Mouse (Mus musculus) kidney, postnatal 0 days (tissue): Measurements from ENCODE around the gene Lrmda. TPM values are rescaled to one million over a fixed set of nuclear protein-coding genes. Genes with fewer than 3 reads are reported as not detected.

Source experiments
- ATAC-seq: fragments of 200-750 bp; cut with Nextera tagmentation; replicated peaks from 2 replicates; pipeline ENCODE4 v1.8.0; 2017; ENCODE audit warnings: low read depth, moderate number of reproducible peaks, moderate TSS enrichment, moderate library complexity; ENCODE audit not compliant: low FRiP score
- DNase-seq: peaks from one replicate; pipeline ENCODE4 v3.0.0-alpha.2; 2016; ENCODE audit warnings: low spot score
- H3K27ac ChIP-seq: fragments of 300-500 bp; sonication (generic); 2 replicates; pipeline ENCODE4 v1.5.1; 2014; ENCODE audit warnings: mild to moderate bottlenecking
- H3K27me3 ChIP-seq: fragments of 300-500 bp; sonication (generic); 2 replicates; pipeline ENCODE4 v1.6.1; 2014; ENCODE audit warnings: low read length, mixed read lengths; ENCODE audit not compliant: insufficient read depth
- H3K36me3 ChIP-seq: fragments of 300-500 bp; sonication (generic); 2 replicates; pipeline ENCODE4 v1.6.1; 2014; ENCODE audit warnings: low read length, mixed read lengths; ENCODE audit not compliant: insufficient read depth
- H3K4me1 ChIP-seq: fragments of 300-500 bp; sonication (generic); replicated peaks from 2 replicates; pipeline ENCODE4 v1.6.1; 2014; ENCODE audit warnings: antibody characterized with exemption, low read length, mixed read lengths; ENCODE audit not compliant: insufficient read depth
- H3K4me2 ChIP-seq: fragments of 300-500 bp; sonication (generic); 2 replicates; pipeline ENCODE4 v1.6.1; 2014; ENCODE audit warnings: mild to moderate bottlenecking, low read length, moderate library complexity, mixed read lengths
- H3K4me3 ChIP-seq: fragments of 300-500 bp; sonication (generic); replicated peaks from 2 replicates; pipeline ENCODE4 v1.5.1; 2014; ENCODE audit warnings: low read depth, low read length
- H3K9ac ChIP-seq: fragments of 300-500 bp; sonication (generic); 2 replicates; pipeline ENCODE4 v1.6.1; 2014; ENCODE audit warnings: low read depth, low read length
- H3K9me3 ChIP-seq: fragments of 300-500 bp; sonication (generic); replicated peaks from 2 replicates; pipeline ENCODE4 v1.6.1; 2016; ENCODE audit warnings: low read length, inconsistent platforms, mixed read lengths
- CTCF ChIP-seq: IDR thresholded peaks from 2 replicates; pipeline ENCODE4 v1.5.1; 2016; ENCODE audit warnings: antibody characterized with exemption, low read depth, mild to moderate bottlenecking, moderate library complexity
- WGBS: fragments of 180-500 bp; shearing (Covaris S2); extraction: QIAGEN DNeasy Blood & Tissue Kit; methylation state at CpG from one replicate; pipeline ENCODE4 v1.1.7; 2014; 5-methylcytosine and 5-hydroxymethylcytosine counted together
- polyA plus RNA-seq: library from polyadenylated mRNA; unstranded; fragments of >200 nt; fragmentation: Nextera tagmentation; extraction: Ambion mirVana; gene quantifications from 2 replicates; pipeline ENCODE4 v1.2.1, GENCODE M21; 2015

The Lrmda gene
- polyA plus RNA-seq, 1 experiment from 2014 or later = 0.83 TPM

DNA sequence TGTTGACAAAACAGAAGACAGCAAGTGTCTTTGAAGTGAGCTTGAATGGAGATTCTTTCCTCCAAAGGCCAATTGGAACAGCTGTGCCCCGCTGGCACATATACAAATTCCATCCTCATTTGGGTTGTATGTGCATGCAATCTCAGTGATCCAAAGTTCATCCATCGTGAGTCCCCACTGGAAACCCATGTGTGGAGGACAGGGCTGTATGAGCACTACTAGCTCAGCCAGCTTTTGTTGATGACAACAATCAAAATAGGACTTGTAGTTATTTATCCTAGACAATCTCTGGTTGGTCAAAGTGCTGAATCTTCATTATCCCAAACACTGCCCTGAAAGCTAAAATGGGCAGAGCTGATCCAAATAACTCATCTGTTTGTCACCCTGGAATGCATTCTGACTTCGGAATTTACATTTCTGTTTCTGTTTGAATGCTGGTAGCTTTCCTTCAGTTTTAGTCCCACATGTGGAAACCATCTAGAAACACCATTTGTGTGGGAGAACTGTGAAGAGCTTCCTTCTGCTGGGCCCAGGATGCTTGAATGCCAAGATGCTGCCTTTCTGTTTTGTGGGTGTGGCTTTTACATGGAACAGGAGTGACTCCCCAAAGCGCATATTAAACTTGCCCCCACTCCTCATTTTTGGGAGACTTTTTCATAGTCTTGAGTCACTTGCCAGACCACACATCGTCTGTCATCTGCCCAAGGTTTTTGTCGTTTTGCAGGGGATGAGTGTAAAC, 344.7 kb downstream of the Lrmda start:
- Histone ChIP-seq H3K4me2 (no peak overlapping the region), H3K4me3 (no peak overlapping the region), H3K9ac (no peak overlapping the region), H3K4me1 (no peaks in the 10 kb centered on the region), H3K9me3 (no peaks in the 10 kb centered on the region), H3K27ac (no peak overlapping the region), H3K36me3 (no peaks in the 10 kb centered on the region), H3K27me3 (no peaks in the 10 kb centered on the region)
- 58% methylated on average over 6 of the region's 6 CpGs for WGBS
- TF ChIP-seq CTCF = no peak
- ATAC-seq (no peak), DNase-seq (no peak)

DNA sequence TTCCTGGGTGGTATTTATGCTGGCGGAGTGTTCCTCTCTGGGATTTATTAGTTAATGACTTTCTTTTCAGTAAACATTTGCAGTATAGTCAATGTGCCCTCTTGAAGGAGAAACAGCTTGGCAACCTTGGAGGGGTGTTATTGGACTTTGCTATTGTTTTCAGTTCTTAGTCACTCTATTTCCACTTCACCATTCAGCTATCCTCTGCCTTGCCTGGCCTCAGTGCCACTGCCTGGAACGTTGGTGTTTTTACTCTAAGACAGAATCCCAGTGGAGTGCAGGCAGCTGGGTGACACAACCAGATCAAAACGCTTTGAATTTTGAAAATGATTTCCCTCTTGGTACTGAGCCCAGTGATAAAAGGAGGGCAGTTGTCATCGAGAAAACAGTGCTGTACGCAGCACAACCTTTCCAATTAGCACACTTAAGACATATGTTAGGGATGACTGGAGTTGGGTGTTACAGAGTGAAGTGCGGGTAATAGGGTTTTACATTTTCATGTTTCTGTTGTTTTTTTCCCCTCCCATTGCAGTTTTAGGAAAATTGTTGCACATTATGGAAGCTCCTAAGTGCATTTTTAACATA, 345.4 kb downstream of the Lrmda start:
- DNase-seq = no peak
- no peak for ATAC-seq
- no peak for TF ChIP-seq CTCF
- Histone ChIP-seq H3K4me1 (no peaks in the 10 kb centered on the region), H3K9me3 (no peaks in the 10 kb centered on the region), H3K27ac (no peak overlapping the region), H3K9ac (no peak overlapping the region), H3K36me3 (no peaks in the 10 kb centered on the region), H3K4me2 (no peak overlapping the region), H3K4me3 (no peak overlapping the region), H3K27me3 (no peaks in the 10 kb centered on the region)
- 58% methylated on average over 6 of the region's 6 CpGs for WGBS

DNA sequence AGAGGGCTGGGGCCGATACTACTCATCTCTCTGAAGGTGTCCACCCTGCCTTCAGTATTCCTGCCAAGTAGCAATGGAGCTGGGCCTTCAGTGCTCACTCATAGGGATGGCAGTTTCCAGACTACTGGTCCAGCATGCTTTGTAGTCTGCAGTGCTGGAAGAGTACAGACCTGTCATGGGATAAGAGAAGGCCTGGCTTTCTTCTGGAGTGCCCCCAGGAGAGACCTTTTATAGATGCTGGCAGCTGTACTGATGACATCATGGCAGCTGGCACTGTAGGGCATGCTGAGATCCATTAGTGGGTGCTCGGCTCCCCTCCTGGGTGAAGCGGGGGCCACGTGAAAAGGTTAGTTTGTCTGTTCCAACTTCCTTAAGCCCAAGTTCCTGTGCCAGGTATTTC, 348.1 kb downstream of the Lrmda start:
- Histone ChIP-seq H3K9ac (no peak overlapping the region), H3K4me3 (no peak overlapping the region), H3K27ac (no peak overlapping the region), H3K4me1 (no peaks in the 10 kb centered on the region), H3K9me3 (no peaks in the 10 kb centered on the region), H3K36me3 (no peaks in the 10 kb centered on the region), H3K4me2 (no peak overlapping the region), H3K27me3 (no peaks in the 10 kb centered on the region)
- DNase-seq = no peak
- TF ChIP-seq CTCF = no peak
- ATAC-seq = no peak
- 86% methylated on average over 4 of the region's 4 CpGs for WGBS

DNA sequence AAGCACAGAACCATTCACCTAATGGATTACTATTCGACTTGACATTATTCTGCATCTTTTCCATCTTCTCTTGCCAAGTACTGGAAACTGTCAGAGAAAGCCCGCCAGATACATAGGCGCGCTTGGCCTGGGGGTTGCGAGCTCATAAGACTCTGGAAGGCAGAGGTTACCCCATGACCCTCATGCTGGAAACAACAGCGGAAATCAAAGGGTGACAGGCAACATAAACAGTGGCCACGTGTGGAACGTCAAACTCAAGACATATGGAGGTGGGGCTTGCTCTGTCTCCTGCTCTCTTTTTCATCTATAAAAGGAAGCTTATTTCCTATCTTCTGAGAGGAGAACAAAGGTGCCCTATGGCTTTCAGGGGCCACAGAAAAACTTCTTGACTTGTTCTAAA, 351.6 kb downstream of the Lrmda start:
- ATAC-seq (no peak), DNase-seq (no peak)
- no peaks in the 10 kb centered on the region for H3K27me3 ChIP-seq
- WGBS = 37% methylated on average over 8 of the region's 8 CpGs
- no peak overlapping the region for H3K4me2 ChIP-seq
- no peak overlapping the region for H3K4me3 ChIP-seq
- no peak overlapping the region for H3K9ac ChIP-seq
- H3K9me3 ChIP-seq = no peaks in the 10 kb centered on the region
- no peaks in the 10 kb centered on the region for H3K4me1 ChIP-seq
- H3K36me3 ChIP-seq = no peaks in the 10 kb centered on the region
- H3K27ac ChIP-seq = no peak overlapping the region
- no peak for TF ChIP-seq CTCF

DNA sequence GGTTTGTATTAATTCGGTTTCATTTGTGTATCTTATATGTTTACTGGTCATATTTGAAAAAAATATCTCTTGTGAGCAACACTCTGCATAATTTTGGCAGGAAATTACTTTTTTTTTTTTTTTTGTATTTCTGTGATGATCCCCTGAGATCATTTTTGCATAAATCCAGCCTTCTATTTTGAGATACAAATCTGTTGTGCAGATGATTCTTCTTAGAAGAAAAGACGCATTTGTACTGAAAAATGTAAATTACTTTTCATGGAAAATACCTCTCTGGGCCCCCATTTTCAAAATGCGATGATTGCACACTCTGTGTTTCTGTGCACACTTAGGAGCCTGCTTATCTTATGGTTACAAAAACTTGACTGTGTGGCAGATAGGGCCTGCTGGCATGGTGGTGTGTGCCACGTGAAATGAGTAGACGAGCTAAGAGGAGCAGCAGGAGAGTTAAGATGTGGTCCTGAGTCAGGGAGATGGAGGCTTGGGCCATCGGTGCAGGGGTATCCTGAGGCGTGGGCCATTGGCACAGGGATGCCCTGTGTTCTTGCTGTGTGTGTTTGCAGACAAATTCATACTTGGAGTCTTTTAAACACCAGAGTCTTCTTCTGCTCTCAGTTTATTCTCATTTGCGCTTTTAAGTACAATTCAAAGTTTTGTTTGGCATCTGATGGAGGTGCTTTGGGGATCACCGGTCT, 353.3 kb downstream of the Lrmda start:
- Histone ChIP-seq H3K27me3 (no peaks in the 10 kb centered on the region), H3K36me3 (no peaks in the 10 kb centered on the region), H3K9ac (no peak overlapping the region), H3K4me3 (no peak overlapping the region), H3K4me1 (no peaks in the 10 kb centered on the region), H3K9me3 (no peaks in the 10 kb centered on the region), H3K4me2 (no peak overlapping the region), H3K27ac (no peak overlapping the region)
- no peak for TF ChIP-seq CTCF
- no peak for ATAC-seq
- DNase-seq = no peak
- 93% methylated on average over 9 of the region's 9 CpGs for WGBS

DNA sequence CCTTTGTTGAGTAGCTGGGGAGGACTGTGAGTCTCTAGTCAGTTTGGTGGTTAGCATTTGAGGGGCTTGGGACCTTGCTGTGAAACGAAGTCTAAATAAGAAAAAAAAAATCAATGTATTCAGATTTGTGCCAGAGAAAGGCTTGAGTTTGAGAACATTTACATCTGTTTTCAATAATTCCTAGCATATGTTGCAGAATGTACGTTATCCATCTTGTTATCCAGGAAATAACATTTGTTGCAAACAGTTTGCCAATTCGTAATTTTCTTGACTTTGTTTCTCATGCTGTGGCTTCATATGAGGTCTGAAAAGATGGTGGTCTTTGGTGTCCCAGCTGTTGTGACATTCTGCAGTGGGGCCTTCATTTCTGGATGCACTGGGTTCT, 353.8 kb downstream of the Lrmda start:
- ATAC-seq = no peak

More for the DNA sequence above, 353.8 kb downstream of the Lrmda start:
- no peak for DNase-seq
- 84% methylated on average over 3 of the region's 3 CpGs for WGBS
- Histone ChIP-seq H3K9me3 (no peaks in the 10 kb centered on the region), H3K36me3 (no peaks in the 10 kb centered on the region), H3K27ac (no peak overlapping the region), H3K9ac (no peak overlapping the region), H3K4me2 (no peak overlapping the region), H3K4me3 (no peak overlapping the region), H3K27me3 (no peaks in the 10 kb centered on the region), H3K4me1 (no peaks in the 10 kb centered on the region)
- no peak for TF ChIP-seq CTCF
